Mouse (Mus musculus) lung, postnatal 0 days (tissue): ENCODE measurements around the gene Vps9d1.

Experiments
- CTCF ChIP-seq: IDR thresholded peaks from 2 replicates; pipeline ENCODE4 v1.5.1; 2016; ENCODE audit warnings: antibody characterized with exemption, mild to moderate bottlenecking
- EP300 ChIP-seq: IDR thresholded peaks from 2 replicates; pipeline ENCODE4 v1.6.1; 2016; ENCODE audit warnings: antibody characterized with exemption, mild to moderate bottlenecking, control low read depth

GRCm38 (mm10) chr8:123244382-123244781 is 9.8 kb downstream of the Vps9d1 start:
- TF ChIP-seq EP300 (no peak), CTCF (no peak)
